Mouse (Mus musculus): ENCODE data around the gene Bdkrb1. TPM values are rescaled to one million over a fixed set of nuclear protein-coding genes. Genes with fewer than 3 reads are reported as not detected.

The Bdkrb1 gene
- polyA plus RNA-seq, 1 experiment from 2014 or later = 0.39 TPM

- ATAC-seq (ENCODE audit: low read depth) = no peak
These were observed 15.4 kb upstream of the Bdkrb1 start for GRCm38 (mm10) chr12:105587526-105587925.

GRCm38 (mm10) chr12:105590786-105591185, 12.1 kb upstream of the Bdkrb1 start:
- Histone ChIP-seq H3K4me3 (ENCODE audit: low read depth, low read length) (no peak overlapping the region), H3K9ac (replicated peaks; ENCODE audit: low read depth, low read length) (no peak overlapping the region), H3K9me3 (ENCODE audit: control insufficient read depth, low read length) (no peaks in the 10 kb centered on the region), H3K27ac (ENCODE audit: low read depth, low read length) (no peak overlapping the region), H3K36me3 (ENCODE audit: control insufficient read depth, insufficient read depth, low read length) (no peaks in the 10 kb centered on the region), H3K27me3 (ENCODE audit: control insufficient read depth, insufficient read depth, low read length) (no peaks in the 10 kb centered on the region), H3K4me1 (ENCODE audit: control insufficient read depth, insufficient read depth, low read length) (no peaks in the 10 kb centered on the region), H3K4me2 (ENCODE audit: low read depth, low read length) (no peak overlapping the region)
- 81% methylated on average over 7 of the region's 7 CpGs for WGBS
- ATAC-seq (ENCODE audit: low read depth) = no peak

More at GRCm38 (mm10) chr12:105587526-105587925, 15.4 kb upstream of the Bdkrb1 start:
- 0 out of 2 replicates have a peak, but pooled peaks cover 3% of the 10 kb centered on the region for H3K4me1 ChIP-seq (ENCODE audit: control insufficient read depth, insufficient read depth, low read length)
- no peaks in the 10 kb centered on the region for H3K27me3 ChIP-seq (ENCODE audit: control insufficient read depth, insufficient read depth, low read length)
- 86% methylated on average over 8 of the region's 8 CpGs for WGBS
- H3K4me2 ChIP-seq (ENCODE audit: low read depth, low read length) = no peak overlapping the region
- H3K4me3 ChIP-seq (ENCODE audit: low read depth, low read length) = no peak overlapping the region
- no peaks in the 10 kb centered on the region for H3K9me3 ChIP-seq (ENCODE audit: control insufficient read depth, low read length)
- H3K27ac ChIP-seq (ENCODE audit: low read depth, low read length) = no peak overlapping the region
- no peak overlapping the region for H3K9ac ChIP-seq (replicated peaks; ENCODE audit: low read depth, low read length)
- H3K36me3 ChIP-seq (ENCODE audit: control insufficient read depth, insufficient read depth, low read length) = no peaks in the 10 kb centered on the region

DNA sequence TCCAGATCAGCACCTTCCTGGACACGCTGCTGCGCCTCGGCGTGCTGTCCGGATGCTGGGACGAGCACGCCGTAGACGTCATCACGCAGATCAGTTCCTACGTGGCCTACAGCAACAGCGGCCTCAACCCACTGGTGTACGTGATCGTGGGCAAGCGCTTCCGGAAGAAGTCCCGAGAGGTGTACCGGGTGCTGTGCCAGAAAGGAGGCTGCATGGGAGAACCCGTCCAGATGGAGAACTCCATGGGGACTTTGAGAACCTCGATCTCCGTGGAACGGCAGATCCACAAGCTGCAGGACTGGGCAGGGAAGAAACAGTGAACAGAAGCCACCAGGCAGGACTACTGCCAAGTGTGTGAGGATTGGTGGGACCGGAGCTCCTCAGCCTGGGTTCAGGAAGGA, 10.5 kb upstream of the Bdkrb1 start:
- Histone ChIP-seq H3K27ac (ENCODE audit: low read depth, low read length) (no peak overlapping the region), H3K9ac (replicated peaks; ENCODE audit: low read depth, low read length) (no peak overlapping the region), H3K4me3 (ENCODE audit: low read depth, low read length) (no peak overlapping the region), H3K27me3 (ENCODE audit: control insufficient read depth, insufficient read depth, low read length) (no peaks in the 10 kb centered on the region), H3K4me1 (ENCODE audit: control insufficient read depth, insufficient read depth, low read length) (no peaks in the 10 kb centered on the region), H3K36me3 (ENCODE audit: control insufficient read depth, insufficient read depth, low read length) (no peaks in the 10 kb centered on the region), H3K4me2 (ENCODE audit: low read depth, low read length) (no peak overlapping the region), H3K9me3 (ENCODE audit: control insufficient read depth, low read length) (no peaks in the 10 kb centered on the region)
- no peak for ATAC-seq (ENCODE audit: low read depth)
- WGBS = 96% methylated on average over 23 of the region's 23 CpGs

DNA sequence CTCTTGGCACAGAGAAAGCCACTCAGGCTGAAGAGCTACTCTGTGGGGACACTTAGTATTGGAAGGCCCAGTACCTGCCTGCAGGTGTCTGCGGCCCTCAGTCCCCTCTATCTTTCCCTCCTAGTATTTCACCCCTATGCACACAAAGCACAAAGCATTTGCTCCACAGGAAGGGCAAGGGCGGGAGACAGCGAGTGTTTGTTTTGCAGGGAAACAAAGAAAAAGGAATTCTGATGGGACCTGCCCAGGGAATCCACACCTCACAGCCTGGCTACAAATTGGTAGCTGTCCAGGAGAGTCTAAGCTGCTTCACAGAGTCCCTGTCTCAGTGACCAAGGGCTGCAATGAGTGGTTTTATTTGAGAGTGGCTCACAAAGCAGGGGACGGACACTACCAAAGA, 9.4 kb upstream of the Bdkrb1 start:
- Histone ChIP-seq H3K9ac (replicated peaks; ENCODE audit: low read depth, low read length) (no peak overlapping the region), H3K9me3 (ENCODE audit: control insufficient read depth, low read length) (no peaks in the 10 kb centered on the region), H3K27me3 (ENCODE audit: control insufficient read depth, insufficient read depth, low read length) (no peaks in the 10 kb centered on the region), H3K4me3 (ENCODE audit: low read depth, low read length) (no peak overlapping the region), H3K4me2 (ENCODE audit: low read depth, low read length) (no peak overlapping the region), H3K36me3 (ENCODE audit: control insufficient read depth, insufficient read depth, low read length) (no peaks in the 10 kb centered on the region), H3K4me1 (ENCODE audit: control insufficient read depth, insufficient read depth, low read length) (no peaks in the 10 kb centered on the region), H3K27ac (ENCODE audit: low read depth, low read length) (no peak overlapping the region)
- no peak for ATAC-seq (ENCODE audit: low read depth)
- WGBS = 60% methylated on average over 4 of the region's 4 CpGs

GRCm38 (mm10) chr12:105597135-105597534, 5.8 kb upstream of the Bdkrb1 start:
- WGBS = 83% methylated on average over 8 of the region's 8 CpGs
- H3K4me3 ChIP-seq (ENCODE audit: low read depth, low read length) = no peak overlapping the region
- no peaks in the 10 kb centered on the region for H3K4me1 ChIP-seq (ENCODE audit: control insufficient read depth, insufficient read depth, low read length)
- no peaks in the 10 kb centered on the region for H3K36me3 ChIP-seq (ENCODE audit: control insufficient read depth, insufficient read depth, low read length)
- H3K9ac ChIP-seq (replicated peaks; ENCODE audit: low read depth, low read length) = no peak overlapping the region
- H3K27me3 ChIP-seq (ENCODE audit: control insufficient read depth, insufficient read depth, low read length) = no peaks in the 10 kb centered on the region
- ATAC-seq (ENCODE audit: low read depth) = no peak
- H3K9me3 ChIP-seq (ENCODE audit: control insufficient read depth, low read length) = no peaks in the 10 kb centered on the region
- no peak overlapping the region for H3K27ac ChIP-seq (ENCODE audit: low read depth, low read length)
- no peak overlapping the region for H3K4me2 ChIP-seq (ENCODE audit: low read depth, low read length)

GRCm38 (mm10) chr12:105598503-105598902, 4.4 kb upstream of the Bdkrb1 start:
- Histone ChIP-seq H3K9me3 (ENCODE audit: control insufficient read depth, low read length) (no peaks in the 10 kb centered on the region), H3K4me3 (ENCODE audit: low read depth, low read length) (no peak overlapping the region), H3K4me2 (ENCODE audit: low read depth, low read length) (no peak overlapping the region), H3K36me3 (ENCODE audit: control insufficient read depth, insufficient read depth, low read length) (no peaks in the 10 kb centered on the region), H3K27ac (ENCODE audit: low read depth, low read length) (no peak overlapping the region), H3K4me1 (ENCODE audit: control insufficient read depth, insufficient read depth, low read length) (no peaks in the 10 kb centered on the region), H3K27me3 (ENCODE audit: control insufficient read depth, insufficient read depth, low read length) (no peaks in the 10 kb centered on the region), H3K9ac (replicated peaks; ENCODE audit: low read depth, low read length) (no peak overlapping the region)
- 82% methylated on average over 10 of the region's 10 CpGs for WGBS
- ATAC-seq (ENCODE audit: low read depth) = no peak

DNA sequence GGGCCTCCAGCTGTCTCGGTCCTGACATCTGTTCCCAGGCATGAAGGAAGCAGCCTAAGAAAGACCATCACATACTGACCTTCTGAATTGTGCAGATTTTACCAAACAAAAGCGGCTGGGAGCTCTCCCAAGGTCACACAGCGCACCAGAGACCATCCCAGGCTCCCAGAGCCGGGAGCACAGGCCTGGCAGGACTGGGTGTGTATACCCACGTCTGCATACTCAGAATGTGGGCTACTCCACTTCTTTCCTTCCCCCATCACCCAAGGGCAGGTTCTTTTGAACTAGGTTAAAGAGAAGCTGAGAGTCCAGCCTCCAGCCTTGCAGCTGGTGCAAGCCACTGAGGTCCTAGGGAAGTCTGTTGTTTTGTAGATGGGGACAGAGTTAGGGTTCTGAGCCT, 3.8 kb upstream of the Bdkrb1 start:
- H3K9ac ChIP-seq (replicated peaks; ENCODE audit: low read depth, low read length) = no peak overlapping the region

GRCm38 (mm10) chr12:105601586-105601985, 1.3 kb upstream of the Bdkrb1 start:
- H3K9ac ChIP-seq (replicated peaks; ENCODE audit: low read depth, low read length) = no peak overlapping the region
- no peak overlapping the region for H3K4me3 ChIP-seq (ENCODE audit: low read depth, low read length)
- ATAC-seq (ENCODE audit: low read depth) = no peak
- WGBS = 47% methylated on average over 6 of the region's 6 CpGs
- no peaks in the 10 kb centered on the region for H3K27me3 ChIP-seq (ENCODE audit: control insufficient read depth, insufficient read depth, low read length)
- no peaks in the 10 kb centered on the region for H3K36me3 ChIP-seq (ENCODE audit: control insufficient read depth, insufficient read depth, low read length)
- no peak overlapping the region for H3K4me2 ChIP-seq (ENCODE audit: low read depth, low read length)
- H3K9me3 ChIP-seq (ENCODE audit: control insufficient read depth, low read length) = no peaks in the 10 kb centered on the region
- no peak overlapping the region for H3K27ac ChIP-seq (ENCODE audit: low read depth, low read length)
- H3K4me1 ChIP-seq (ENCODE audit: control insufficient read depth, insufficient read depth, low read length) = no peaks in the 10 kb centered on the region

More for the DNA sequence above, 3.8 kb upstream of the Bdkrb1 start:
- Histone ChIP-seq H3K27ac (ENCODE audit: low read depth, low read length) (no peak overlapping the region), H3K27me3 (ENCODE audit: control insufficient read depth, insufficient read depth, low read length) (no peaks in the 10 kb centered on the region), H3K4me3 (ENCODE audit: low read depth, low read length) (no peak overlapping the region), H3K4me1 (ENCODE audit: control insufficient read depth, insufficient read depth, low read length) (no peaks in the 10 kb centered on the region), H3K9me3 (ENCODE audit: control insufficient read depth, low read length) (no peaks in the 10 kb centered on the region), H3K4me2 (ENCODE audit: low read depth, low read length) (no peak overlapping the region), H3K36me3 (ENCODE audit: control insufficient read depth, insufficient read depth, low read length) (no peaks in the 10 kb centered on the region)
- no peak for ATAC-seq (ENCODE audit: low read depth)
- WGBS = 66% methylated on average over 5 of the region's 5 CpGs

- Histone ChIP-seq H3K9ac (replicated peaks; ENCODE audit: low read depth, low read length) (no peak overlapping the region), H3K4me1 (ENCODE audit: control insufficient read depth, insufficient read depth, low read length) (no peaks in the 10 kb centered on the region), H3K36me3 (ENCODE audit: control insufficient read depth, insufficient read depth, low read length) (no peaks in the 10 kb centered on the region), H3K27me3 (ENCODE audit: control insufficient read depth, insufficient read depth, low read length) (no peaks in the 10 kb centered on the region), H3K27ac (ENCODE audit: low read depth, low read length) (no peak overlapping the region), H3K9me3 (ENCODE audit: control insufficient read depth, low read length) (no peaks in the 10 kb centered on the region), H3K4me3 (ENCODE audit: low read depth, low read length) (no peak overlapping the region), H3K4me2 (ENCODE audit: low read depth, low read length) (no peak overlapping the region)
- no peak for ATAC-seq (ENCODE audit: low read depth)
- 80% methylated on average over 11 of the region's 11 CpGs for WGBS
These were observed 1.0 kb downstream of the Bdkrb1 start for GRCm38 (mm10) chr12:105603904-105604303.

- no peak overlapping the region for H3K4me3 ChIP-seq (ENCODE audit: low read depth, low read length)
- WGBS = 53% methylated on average over 8 of the region's 8 CpGs
- no peaks in the 10 kb centered on the region for H3K9me3 ChIP-seq (ENCODE audit: control insufficient read depth, low read length)
- ATAC-seq (ENCODE audit: low read depth) = no peak
- no peaks in the 10 kb centered on the region for H3K36me3 ChIP-seq (ENCODE audit: control insufficient read depth, insufficient read depth, low read length)
- no peak overlapping the region for H3K9ac ChIP-seq (replicated peaks; ENCODE audit: low read depth, low read length)
- H3K4me2 ChIP-seq (ENCODE audit: low read depth, low read length) = no peak overlapping the region
- no peak overlapping the region for H3K27ac ChIP-seq (ENCODE audit: low read depth, low read length)
- no peaks in the 10 kb centered on the region for H3K4me1 ChIP-seq (ENCODE audit: control insufficient read depth, insufficient read depth, low read length)
- no peaks in the 10 kb centered on the region for H3K27me3 ChIP-seq (ENCODE audit: control insufficient read depth, insufficient read depth, low read length)
These were observed 2.3 kb downstream of the Bdkrb1 start for GRCm38 (mm10) chr12:105605212-105605611.
